Mouse (Mus musculus): Measurements from ENCODE around the gene H2-D1. TPM values are rescaled to one million over a fixed set of nuclear protein-coding genes. Genes with fewer than 3 reads are reported as not detected.
A peak's percentile ranks its signal among the peaks of the same experiment; 100 is the strongest.

H2-D1 gene
- polyA plus RNA-seq, 1 experiment, result 38.3 TPM

GRCm38 (mm10) chr17:35250348-35251120 is 12.0 kb upstream of the H2-D1 start:
- Histone ChIP-seq H3K4me2 (ENCODE audit: low read depth) (no peak overlapping the region), H3K27me3 (ENCODE audit: control insufficient read depth, insufficient read depth, insufficient read length) (no peaks in the 10 kb centered on the region), H3K36me3 (ENCODE audit: control insufficient read depth, insufficient read depth) (peaks cover 39% of the 10 kb centered on the region), H3ac (ENCODE audit: control insufficient read depth, insufficient read length) (no peak overlapping the region), H3K79me2 (ENCODE audit: control insufficient read depth, insufficient read depth) (peaks cover 22% of the 10 kb centered on the region), H3K4me3 (no peak overlapping the region)
- TF ChIP-seq MYOG (IDR thresholded peaks at IDR 0.05; ENCODE audit: control insufficient read depth in 1 of 3, insufficient read depth in 1 of 3, insufficient read length in 2 of 3, low read depth in 2 of 3), result no peak
- TF ChIP-seq POLR2AphosphoS2 (IDR thresholded peaks at IDR 0.05; ENCODE audit: insufficient read length, low read depth), result peak; percentile 78
- TF ChIP-seq USF1 (IDR thresholded peaks at IDR 0.05; ENCODE audit: low read depth), result no peak
- peak; percentile 60 for TF ChIP-seq POLR2A (IDR thresholded peaks at IDR 0.05; ENCODE audit: insufficient read length, low read depth)
- TF ChIP-seq CEBPB (IDR thresholded peaks at IDR 0.05; ENCODE audit: insufficient read depth, poor library complexity, severe bottlenecking), result no peak

GRCm38 (mm10) chr17:35251162-35251719 is 11.3 kb upstream of the H2-D1 start:
- no peaks in the 10 kb centered on the region for H3K27me3 ChIP-seq (ENCODE audit: control insufficient read depth, insufficient read depth, insufficient read length)
- H3K36me3 ChIP-seq (ENCODE audit: control insufficient read depth, insufficient read depth), result peaks cover 33% of the 10 kb centered on the region
- H3ac ChIP-seq (ENCODE audit: control insufficient read depth, insufficient read length), result no peak overlapping the region
- TF ChIP-seq TCF3 (IDR thresholded peaks at IDR 0.05; ENCODE audit: insufficient read length, low read depth), result no peak
- TF ChIP-seq POLR2AphosphoS2 (IDR thresholded peaks at IDR 0.05; ENCODE audit: insufficient read length, low read depth), result no peak
- no peak for TF ChIP-seq MYOG (IDR thresholded peaks at IDR 0.05; ENCODE audit: control insufficient read depth in 1 of 3, insufficient read depth in 1 of 3, insufficient read length in 2 of 3, low read depth in 2 of 3)
- TF ChIP-seq MYOD1 (IDR thresholded peaks at IDR 0.05; ENCODE audit: control insufficient read depth in 1 of 3, insufficient read length in 2 of 3, low read depth in 2 of 3), result no peak
- no peak for TF ChIP-seq MAX (IDR thresholded peaks at IDR 0.05; ENCODE audit: low read depth)
- TF ChIP-seq CEBPB (IDR thresholded peaks at IDR 0.05; ENCODE audit: insufficient read depth, poor library complexity, severe bottlenecking), result no peak
- TF ChIP-seq POLR2A (IDR thresholded peaks at IDR 0.05; ENCODE audit: insufficient read length, low read depth), result no peak
- no peak overlapping the region for H3K4me2 ChIP-seq (ENCODE audit: low read depth)
- H3K79me2 ChIP-seq (ENCODE audit: control insufficient read depth, insufficient read depth), result peaks cover 15% of the 10 kb centered on the region
- H3K4me3 ChIP-seq, result no peak overlapping the region

GRCm38 (mm10) chr17:35251981-35252380 is 10.5 kb upstream of the H2-D1 start:
- Histone ChIP-seq H3ac (ENCODE audit: control insufficient read depth, insufficient read length) (no peak overlapping the region), H3K4me3 (no peak overlapping the region), H3K4me2 (ENCODE audit: low read depth) (no peak overlapping the region), H3K27me3 (ENCODE audit: control insufficient read depth, insufficient read depth, insufficient read length) (no peaks in the 10 kb centered on the region), H3K36me3 (ENCODE audit: control insufficient read depth, insufficient read depth) (peaks cover 26% of the 10 kb centered on the region), H3K79me2 (ENCODE audit: control insufficient read depth, insufficient read depth) (peaks cover 7% of the 10 kb centered on the region)
- TF ChIP-seq POLR2A (IDR thresholded peaks at IDR 0.05; ENCODE audit: insufficient read length, low read depth) (no peak), REST (IDR thresholded peaks at IDR 0.05; ENCODE audit: insufficient read depth, insufficient read length) (no peak), MYOG (IDR thresholded peaks at IDR 0.05; ENCODE audit: control insufficient read depth in 1 of 3, insufficient read depth in 1 of 3, insufficient read length in 2 of 3, low read depth in 2 of 3) (no peak), USF1 (IDR thresholded peaks at IDR 0.05; ENCODE audit: low read depth) (no peak), E2F4 (IDR thresholded peaks at IDR 0.05; ENCODE audit: insufficient read depth) (no peak), MYOD1 (IDR thresholded peaks at IDR 0.05; ENCODE audit: control insufficient read depth in 1 of 3, insufficient read length in 2 of 3, low read depth in 2 of 3) (no peak), MAX (IDR thresholded peaks at IDR 0.05; ENCODE audit: low read depth) (no peak), POLR2AphosphoS2 (IDR thresholded peaks at IDR 0.05; ENCODE audit: insufficient read length, low read depth) (no peak), TCF12 (IDR thresholded peaks at IDR 0.05; ENCODE audit: insufficient read depth, poor library complexity, severe bottlenecking) (no peak), SRF (IDR thresholded peaks at IDR 0.05; ENCODE audit: control insufficient read depth, insufficient read length, low read depth) (no peak), CEBPB (IDR thresholded peaks at IDR 0.05; ENCODE audit: insufficient read depth, poor library complexity, severe bottlenecking) (no peak), TCF3 (IDR thresholded peaks at IDR 0.05; ENCODE audit: insufficient read length, low read depth) (no peak)

- no peaks in the 10 kb centered on the region for H3K27me3 ChIP-seq (ENCODE audit: control insufficient read depth, insufficient read depth, insufficient read length)
- no peak overlapping the region for H3ac ChIP-seq (ENCODE audit: control insufficient read depth, insufficient read length)
- peaks cover 18% of the 10 kb centered on the region for H3K36me3 ChIP-seq (ENCODE audit: control insufficient read depth, insufficient read depth)
- no peak for TF ChIP-seq E2F4 (IDR thresholded peaks at IDR 0.05; ENCODE audit: insufficient read depth)
- TF ChIP-seq CEBPB (IDR thresholded peaks at IDR 0.05; ENCODE audit: insufficient read depth, poor library complexity, severe bottlenecking), result no peak
- TF ChIP-seq MYOD1 (IDR thresholded peaks at IDR 0.05; ENCODE audit: control insufficient read depth in 1 of 3, insufficient read length in 2 of 3, low read depth in 2 of 3), result no peak
- no peak for TF ChIP-seq MAX (IDR thresholded peaks at IDR 0.05; ENCODE audit: low read depth)
- peak; percentile 17 for TF ChIP-seq POLR2A (IDR thresholded peaks at IDR 0.05; ENCODE audit: insufficient read length, low read depth)
- no peak for TF ChIP-seq TCF3 (IDR thresholded peaks at IDR 0.05; ENCODE audit: insufficient read length, low read depth)
- no peak for TF ChIP-seq MYOG (IDR thresholded peaks at IDR 0.05; ENCODE audit: control insufficient read depth in 1 of 3, insufficient read depth in 1 of 3, insufficient read length in 2 of 3, low read depth in 2 of 3)
- no peak for TF ChIP-seq SRF (IDR thresholded peaks at IDR 0.05; ENCODE audit: control insufficient read depth, insufficient read length, low read depth)
- TF ChIP-seq REST (IDR thresholded peaks at IDR 0.05; ENCODE audit: insufficient read depth, insufficient read length), result no peak
- no peak for TF ChIP-seq TCF12 (IDR thresholded peaks at IDR 0.05; ENCODE audit: insufficient read depth, poor library complexity, severe bottlenecking)
- peak; percentile 72 for TF ChIP-seq POLR2AphosphoS2 (IDR thresholded peaks at IDR 0.05; ENCODE audit: insufficient read length, low read depth)
- no peak for TF ChIP-seq USF1 (IDR thresholded peaks at IDR 0.05; ENCODE audit: low read depth)
- no peak overlapping the region for H3K4me2 ChIP-seq (ENCODE audit: low read depth)
- peaks cover 2% of the 10 kb centered on the region for H3K79me2 ChIP-seq (ENCODE audit: control insufficient read depth, insufficient read depth)
- H3K4me3 ChIP-seq, result no peak overlapping the region
Measured at GRCm38 (mm10) chr17:35252619-35253292, 9.8 kb upstream of the H2-D1 start.

All from myocyte (in vitro differentiated cells).